Mouse (Mus musculus) spleen, postnatal 36 days (tissue): ENCODE measurements at regions not wholly inside any gene's neighbourhood (a gene's known extent, or its start where the extent isn't known, plus 50 kb on each side); places are given as distances from the start of the nearest gene placed in this dataset.
"Not testable (repeated sequence)": the region's sequence is repeated elsewhere in the genome, so short reads cannot be mapped to it uniquely, and the experiment has no call there.

ENCODE experiments used
- DNase-seq, 2 experiments: peaks; one replicate each; pipeline ENCODE4 v3.0.0; 2022; ENCODE audit warnings: low spot score in 2 of 2, mixed read lengths in 1 of 2

DNA sequence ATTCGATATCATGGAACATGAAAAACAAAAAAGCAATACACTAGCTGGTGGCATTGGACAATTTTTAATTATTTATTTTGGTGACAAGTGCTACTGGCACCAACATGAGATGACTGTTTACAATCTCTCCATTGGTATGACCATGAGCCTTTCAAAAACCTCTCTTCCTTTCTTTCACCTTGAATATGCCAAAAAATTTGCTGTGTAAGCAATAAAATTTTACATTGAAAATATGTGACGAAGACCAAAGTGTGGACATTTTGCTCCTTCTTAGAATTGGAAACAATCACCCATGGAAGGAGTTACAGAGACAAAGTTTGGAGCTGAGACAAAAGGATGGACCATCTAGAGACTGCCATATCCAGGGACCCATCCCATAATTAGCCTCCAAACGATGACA lies 83.4 kb upstream of the Gm49339 start:
- DNase-seq = not testable (repeated sequence)

GRCm38 (mm10) chr10:51405141-51405540 lies 75.3 kb upstream of the Gm49339 start:
- DNase-seq = peak in 1 of 2 experiments; percentile 21

DNA sequence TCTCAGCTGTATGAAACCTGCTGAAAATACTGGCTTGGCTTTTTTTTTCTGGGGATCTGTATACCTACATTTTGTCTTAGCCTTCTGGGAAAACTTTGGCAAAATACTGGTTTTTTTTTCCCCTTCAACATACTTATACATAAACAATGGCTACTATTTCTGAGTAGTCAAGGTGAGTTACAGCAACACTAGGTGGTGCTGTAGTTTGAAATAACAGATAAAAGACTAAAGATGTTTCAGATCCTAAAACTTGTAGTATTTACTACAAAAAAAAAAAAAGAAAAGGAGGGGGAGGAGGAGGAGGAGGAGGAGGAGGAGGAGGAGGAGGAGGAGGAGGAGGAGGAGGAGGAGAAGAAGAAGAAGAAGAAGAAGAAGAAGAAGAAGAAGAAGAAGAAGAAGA lies 67.6 kb upstream of the Gm49339 start:
- no peak for DNase-seq

DNA sequence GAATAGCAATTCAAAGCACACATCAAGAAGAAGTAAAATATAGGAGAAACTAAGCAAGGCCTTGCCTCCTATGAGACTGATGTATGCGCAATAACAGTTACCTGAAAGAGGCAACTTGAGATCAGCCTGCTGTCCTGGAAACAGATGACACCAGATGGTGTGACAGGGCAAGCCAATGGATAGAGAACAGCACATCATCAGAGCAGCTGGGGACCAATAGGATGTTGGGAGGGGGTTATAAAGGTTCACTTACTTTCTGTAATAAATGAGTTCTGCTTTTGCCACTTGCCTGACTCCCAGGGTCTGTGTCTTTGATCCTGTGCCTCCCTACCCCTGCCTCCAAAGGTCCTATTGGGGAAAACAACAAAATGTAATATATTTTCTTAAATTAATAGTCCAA lies 65.9 kb upstream of the Gm49339 start:
- DNase-seq = peak; percentile 18 to 26

DNA sequence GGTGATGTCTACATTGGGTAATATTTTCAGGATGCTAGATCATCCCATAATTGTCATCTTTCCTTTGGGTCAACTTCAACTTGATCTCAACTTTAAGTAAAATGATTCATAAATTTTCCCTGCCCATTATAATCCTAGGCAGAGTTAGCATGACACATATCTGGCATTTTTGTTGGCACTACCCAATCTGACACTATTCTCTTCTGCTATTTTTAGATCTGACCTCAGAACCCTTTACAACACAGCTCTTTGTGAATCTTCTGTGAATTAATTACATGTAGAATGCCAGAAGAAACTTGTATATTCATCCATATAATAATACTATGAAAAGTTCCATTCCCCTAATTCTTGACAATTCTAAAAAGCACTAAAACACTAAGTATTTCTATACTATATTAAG lies 63.7 kb upstream of the Gm49339 start:
- DNase-seq = no peak

DNA sequence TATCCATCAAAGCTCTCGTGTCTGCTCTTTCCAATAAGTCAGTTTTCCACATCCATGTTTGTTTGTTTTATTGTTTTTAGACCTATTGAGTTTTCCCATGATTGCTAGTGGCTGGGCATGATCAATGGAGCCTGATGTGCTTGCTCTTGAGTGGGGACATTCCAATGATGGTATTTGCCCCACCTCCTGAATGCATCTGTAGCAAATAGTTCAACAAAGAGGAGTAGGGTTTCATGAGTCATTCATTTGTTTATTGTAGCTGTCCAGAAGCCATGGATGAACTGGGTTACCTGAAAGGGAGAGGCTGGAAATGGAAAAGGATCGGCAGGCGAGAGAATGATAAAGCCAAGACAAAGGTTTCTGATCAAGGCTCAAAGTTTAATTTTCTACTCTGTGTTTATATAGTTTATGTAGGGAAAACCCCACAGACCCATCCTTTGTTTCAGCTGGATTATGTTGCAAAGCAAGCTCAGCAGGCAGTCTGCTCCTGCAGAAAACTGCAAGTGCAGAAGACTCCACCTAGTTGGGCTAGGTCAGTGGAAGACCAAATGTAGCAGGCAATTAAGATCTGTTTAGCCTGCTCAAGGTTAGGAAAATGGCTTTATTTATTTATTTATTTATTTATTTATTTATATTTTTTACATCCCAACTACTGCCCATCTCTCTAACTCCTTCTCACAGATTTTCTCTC lies 63.0 kb upstream of the Gm49339 start:
- no peak for DNase-seq

GRCm38 (mm10) chr10:51418550-51418949 lies 61.9 kb upstream of the Gm49339 start:
- no peak for DNase-seq

DNA sequence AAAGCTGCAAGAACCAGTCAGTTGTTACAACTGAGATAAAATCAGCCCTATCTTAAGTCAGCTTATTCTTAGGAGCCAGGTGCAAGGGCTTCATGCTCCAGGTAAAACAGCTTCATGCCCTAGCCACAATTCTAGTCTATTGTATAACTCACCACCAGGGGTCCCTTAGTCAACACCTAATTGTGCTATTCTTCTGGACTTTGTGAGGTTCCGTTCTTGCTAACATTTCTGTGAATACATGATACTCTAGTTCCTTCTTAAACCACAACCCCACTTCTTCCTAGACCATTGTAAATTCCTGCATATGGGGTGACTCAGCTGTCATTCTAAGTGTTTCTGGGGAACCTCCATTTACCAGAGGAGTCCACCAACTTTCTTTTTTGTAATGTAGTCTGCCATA lies 57.9 kb upstream of the Gm49339 start:
- peak; percentile 4 to 31 for DNase-seq
